Mouse (Mus musculus) layer of hippocampus, adult 11-12 months (tissue): Measurements from ENCODE around the gene Xirp1.
A peak's percentile ranks its signal among the peaks of the same experiment; 100 is the strongest.
"Not testable (repeated sequence)": the region's sequence is repeated elsewhere in the genome, so short reads cannot be mapped to it uniquely, and the experiment has no call there.

ENCODE experiments used
- DNase-seq: peaks from one replicate; pipeline ENCODE4 v3.0.0; 2022; ENCODE audit warnings: low spot score

The Xirp1 gene

DNA sequence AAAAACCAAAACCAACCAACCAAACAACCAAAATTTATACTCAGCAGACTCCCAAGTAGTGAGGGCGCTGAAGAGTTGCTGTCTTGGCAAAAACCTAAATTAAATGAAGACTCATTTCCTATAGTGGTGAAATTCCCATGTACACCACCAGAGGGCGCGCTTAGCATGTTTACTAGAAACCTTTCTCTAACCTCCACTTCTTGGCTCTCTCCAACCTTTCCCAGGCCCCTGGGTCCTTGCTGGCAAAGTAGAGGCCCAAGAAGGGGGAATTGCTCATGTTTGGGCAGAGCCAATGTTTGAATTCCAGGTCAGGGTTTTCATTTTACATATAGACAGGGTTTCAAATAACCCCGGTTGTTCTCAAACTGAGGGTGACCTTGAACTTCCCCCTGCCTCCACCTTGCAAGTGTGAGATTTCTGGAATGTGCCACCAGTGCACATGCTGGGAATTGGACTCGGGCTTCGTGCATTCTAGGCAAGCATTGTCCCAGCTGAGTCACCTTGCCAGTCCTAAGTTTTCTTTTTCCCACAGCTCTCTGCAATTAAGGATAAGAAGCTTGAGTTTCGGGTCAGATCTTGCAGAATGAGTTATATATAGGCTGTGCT is 3.0 kb downstream of the Xirp1 start:
- DNase-seq = peak; percentile 83

DNA sequence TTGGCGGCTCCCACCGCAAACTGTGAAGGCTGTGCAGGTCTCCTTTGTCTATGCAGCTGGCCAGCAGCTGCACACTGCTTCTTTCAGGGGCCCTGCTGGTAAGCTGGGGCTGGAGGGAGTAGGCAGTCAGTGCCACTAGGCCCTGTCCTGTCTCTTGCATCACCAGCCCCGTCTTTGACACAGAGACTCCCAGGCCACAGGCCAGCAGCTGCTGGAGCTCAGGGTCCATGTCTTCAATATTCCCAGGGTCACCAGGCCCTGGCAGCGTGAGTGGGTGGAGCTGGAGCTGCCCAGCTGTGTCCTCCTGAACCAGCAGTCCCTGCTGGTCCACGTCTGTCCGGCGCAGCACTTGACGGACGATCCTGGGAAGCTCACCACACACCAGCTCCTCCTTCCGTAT is 6.4 kb downstream of the Xirp1 start:
- no peak for DNase-seq

DNA sequence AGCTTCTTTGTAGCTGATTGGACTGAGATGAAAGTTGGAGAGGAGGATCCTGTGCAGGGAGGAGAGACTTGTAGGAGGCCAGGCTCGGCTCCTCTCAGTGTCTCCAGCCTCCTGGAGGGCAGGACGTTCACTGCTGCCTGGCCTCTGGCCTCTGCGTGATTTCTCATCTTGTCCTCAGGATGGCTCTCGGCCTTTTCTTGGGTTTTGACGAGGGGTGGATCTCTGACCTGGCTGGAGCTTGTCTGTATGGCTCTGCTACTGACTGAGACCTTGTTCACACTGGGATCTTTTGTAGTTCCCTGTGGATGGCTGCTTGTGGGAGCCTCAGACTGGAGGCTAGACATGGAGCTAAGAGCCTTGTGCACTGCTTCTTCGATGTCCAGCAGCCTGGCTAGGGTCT is 8.6 kb downstream of the Xirp1 start:
- DNase-seq = no peak

DNA sequence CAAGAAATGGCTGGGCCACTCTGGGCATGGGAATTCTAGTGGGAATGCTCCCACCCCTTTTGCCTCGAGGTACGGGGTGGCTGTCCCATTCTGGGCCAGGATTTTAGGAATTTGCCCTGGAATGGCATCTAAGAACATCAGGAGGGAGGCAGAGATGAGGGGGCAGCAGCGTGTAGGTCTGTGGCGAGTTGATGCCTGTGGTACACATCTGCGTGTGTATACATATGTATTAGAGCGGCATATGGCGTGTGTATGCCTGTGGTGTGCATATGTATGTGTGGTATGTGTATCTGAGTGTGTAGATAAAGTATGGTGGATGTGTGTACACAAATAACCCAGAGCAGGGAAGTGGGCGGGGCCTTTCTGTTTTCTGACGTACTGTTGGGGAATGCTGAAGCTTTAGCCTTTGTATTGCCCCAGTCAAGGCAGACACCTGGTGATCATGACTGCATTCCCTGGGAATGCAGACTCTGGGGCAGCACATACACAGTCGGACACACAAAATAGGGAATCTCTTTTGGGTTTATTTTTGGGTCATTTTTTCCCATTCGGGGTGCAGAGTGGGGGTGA is 10.1 kb downstream of the Xirp1 start:
- no peak for DNase-seq

DNA sequence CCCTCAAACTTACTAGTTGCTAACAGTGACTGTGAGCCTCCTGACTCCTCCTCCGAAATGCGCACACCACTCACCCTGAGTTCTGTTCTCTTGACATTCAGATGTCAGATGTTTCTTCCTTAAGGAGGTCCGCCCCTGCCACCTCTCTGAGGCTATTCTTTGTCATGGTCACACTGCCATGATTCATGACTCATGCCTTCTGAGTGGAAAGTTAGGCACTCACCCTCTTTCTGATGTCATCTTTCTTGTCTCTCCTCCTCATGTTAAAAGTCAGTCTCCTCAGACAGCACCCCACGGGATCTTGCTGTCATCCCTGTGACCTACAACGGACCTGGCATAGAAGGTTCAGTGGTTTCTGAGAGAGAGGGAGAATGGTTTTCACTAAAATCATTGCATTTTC is 10.6 kb downstream of the Xirp1 start:
- DNase-seq = no peak

DNA sequence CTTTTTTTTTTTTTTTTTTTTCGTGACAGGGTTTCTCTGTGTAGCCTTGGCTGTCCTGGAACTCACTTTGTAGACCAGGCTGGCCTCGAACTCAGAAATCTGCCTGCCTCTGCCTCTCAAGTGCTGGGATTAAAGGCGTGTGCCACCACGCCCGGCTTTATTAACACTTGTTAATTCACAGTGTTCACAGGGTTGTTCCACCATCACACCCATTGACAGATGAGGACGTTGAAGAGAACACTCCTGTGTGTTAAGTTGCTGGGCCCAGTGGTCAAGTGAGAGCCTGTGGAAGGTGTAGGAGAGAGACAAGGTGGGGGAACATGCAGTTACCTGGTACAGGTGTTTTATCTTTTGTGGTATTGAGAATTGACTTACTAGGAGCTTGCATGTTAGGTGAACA is 11.2 kb downstream of the Xirp1 start:
- DNase-seq = not testable (repeated sequence)

DNA sequence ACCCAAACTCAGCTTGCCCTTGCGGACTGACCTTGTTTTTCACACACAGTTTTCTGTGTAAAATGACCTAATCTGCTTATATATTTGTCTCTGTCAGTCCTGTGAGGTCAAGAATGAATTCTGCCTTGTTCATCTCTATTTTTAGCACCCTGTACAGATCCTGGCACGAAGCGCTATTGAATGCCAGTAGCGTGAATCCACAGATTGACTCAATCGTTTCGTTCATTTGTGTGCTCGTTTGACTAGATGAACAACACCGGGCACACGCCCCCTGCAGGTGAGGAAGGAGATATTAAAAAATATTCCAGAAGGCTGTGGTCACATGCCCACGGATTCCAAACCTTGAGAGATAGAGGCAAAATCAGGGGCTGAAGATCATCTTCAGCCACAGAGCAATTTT is 11.9 kb downstream of the Xirp1 start:
- DNase-seq = peak; percentile 79

DNA sequence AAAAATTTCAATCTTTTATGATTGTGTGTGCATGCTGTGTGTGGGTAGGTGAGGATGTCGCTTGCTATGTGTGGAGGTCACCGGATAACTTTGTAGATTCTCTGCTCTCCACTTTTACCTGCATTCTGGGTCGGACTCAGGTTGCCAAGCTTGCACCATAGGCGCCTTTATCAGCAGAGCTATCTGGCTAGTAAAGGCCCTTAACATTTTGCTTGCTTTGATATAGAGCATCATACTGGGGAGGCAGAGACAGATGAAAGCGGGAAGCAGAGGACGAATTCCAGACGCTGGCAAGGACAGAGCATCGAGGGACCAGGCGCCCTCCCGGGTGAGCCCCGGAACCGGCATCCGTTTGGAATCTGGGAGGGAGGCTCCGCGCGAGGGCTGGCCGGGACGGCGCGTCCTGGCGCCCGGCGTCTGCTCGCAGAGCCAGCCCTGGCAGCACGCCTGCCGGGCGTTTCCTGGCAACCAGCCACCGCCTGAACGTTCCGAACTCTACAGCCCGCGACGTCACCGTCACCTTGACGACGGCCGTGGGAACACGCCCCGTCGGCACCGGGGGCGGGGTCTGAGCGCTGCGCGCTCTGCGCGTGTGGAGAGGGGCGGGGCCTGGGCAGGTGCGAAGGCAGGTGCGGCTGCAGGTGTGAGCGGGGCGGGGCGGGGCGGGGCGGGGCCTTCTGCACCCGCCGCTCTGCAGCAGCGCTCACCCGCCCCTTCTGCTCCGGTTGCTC is 12.5 kb downstream of the Xirp1 start:
- peak; percentile 98 for DNase-seq

DNA sequence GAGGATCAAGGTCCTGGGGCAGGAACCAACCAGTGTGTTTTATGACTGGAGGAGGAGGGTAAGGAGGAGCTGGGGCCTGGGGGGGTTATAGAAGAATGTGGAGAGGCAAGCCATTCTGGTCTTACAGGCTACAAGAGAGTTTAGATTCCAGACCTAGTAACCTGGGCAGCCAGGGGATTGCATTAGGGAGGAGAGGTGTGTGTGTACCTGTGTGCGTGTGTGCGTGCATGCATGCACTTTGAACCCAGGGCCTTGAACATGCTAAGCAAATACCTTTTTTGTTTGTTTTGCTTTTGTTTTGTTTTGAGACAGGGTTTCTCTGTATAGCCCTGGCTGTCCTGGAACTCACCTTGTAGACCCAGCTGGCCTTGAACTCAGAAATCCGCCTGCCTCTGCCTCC is 13.5 kb downstream of the Xirp1 start:
- no peak for DNase-seq

DNA sequence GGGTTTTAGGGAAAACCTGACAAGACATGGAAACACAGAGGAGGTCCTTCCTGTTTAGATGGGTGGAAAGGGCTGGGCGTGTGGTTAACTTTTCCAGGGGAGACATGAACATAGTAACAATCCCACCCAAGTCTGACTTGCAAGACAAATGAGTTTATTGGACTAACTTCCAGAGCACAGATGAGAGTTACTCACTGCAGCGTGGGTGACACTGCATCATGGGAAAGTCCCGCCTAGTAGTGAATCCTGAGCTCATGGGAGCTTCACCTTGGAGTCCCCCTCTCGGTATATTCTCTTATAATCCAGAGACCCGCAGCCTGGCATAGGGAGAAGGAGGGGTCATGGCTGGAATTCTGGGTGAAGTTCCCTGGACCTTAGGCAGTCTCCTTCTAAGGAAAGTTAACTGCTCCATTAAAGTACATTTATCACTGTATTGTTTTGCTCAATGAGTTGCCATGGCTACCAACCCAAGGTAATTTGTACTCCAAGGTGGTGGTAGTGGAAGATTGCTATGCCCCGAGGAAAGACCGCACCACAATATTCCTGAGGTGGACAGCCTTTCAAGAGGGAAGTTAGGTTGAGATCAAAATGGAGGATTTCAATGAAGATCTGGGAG is 14.1 kb downstream of the Xirp1 start:
- no peak for DNase-seq

DNA sequence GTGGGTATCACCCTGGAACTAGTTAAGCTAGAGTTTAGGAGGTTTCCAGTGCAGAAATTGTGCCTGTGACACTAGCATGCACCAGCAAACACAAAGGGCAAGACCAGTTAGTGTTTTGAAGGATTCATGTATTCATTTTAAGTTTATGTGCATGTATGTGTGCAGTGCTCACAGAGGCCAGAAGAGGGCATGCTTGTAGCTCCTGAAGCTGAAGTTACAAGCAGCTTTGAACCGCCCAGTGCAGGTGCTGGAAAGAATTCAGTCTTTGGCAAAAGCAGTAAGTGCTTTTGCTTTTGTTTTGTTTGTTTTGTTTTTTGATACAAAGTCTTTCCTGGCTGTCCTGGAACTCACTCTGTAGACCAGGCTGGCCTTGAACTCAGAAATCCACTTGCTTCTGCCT is 15.6 kb downstream of the Xirp1 start:
- DNase-seq = no peak

DNA sequence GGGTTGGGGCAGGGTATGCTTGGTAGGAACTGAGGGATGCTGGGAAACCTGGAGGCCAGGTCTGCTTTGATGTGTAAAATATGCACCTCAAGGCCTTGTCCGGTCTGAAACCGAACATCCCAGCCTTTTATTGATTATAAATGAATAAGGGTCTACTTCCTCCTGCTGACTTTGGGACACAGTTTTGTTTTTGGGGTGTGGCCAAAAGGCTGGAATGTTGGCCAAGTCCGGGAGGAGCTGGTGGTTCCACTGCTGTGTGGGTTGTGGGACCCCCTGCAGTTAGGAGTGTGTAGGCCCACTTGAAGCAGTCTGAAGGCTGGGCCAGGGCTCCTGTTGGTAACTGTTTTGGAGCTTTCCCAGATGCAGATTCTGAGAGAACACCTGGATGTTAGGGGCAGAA is 17.5 kb downstream of the Xirp1 start:
- DNase-seq = no peak

DNA sequence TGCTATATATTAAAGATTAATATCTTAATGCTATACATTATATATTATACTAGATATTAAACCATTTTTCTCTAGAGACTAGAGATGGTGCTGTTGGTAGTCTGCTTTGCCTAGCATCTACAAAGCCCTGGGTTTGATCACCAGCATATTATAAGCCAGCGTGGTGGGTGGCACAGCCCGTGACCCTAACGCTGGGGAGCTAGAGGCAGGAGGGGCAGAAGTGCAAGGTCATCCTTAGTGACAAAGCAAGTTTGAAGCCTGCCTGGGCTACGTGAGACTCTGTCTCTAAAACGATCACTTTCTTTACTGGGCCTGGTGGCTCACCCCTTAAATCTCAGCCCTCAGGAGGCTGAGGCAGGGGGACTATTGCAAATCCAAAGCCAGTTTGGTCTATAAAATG is 20.5 kb downstream of the Xirp1 start:
- DNase-seq = no peak

DNA sequence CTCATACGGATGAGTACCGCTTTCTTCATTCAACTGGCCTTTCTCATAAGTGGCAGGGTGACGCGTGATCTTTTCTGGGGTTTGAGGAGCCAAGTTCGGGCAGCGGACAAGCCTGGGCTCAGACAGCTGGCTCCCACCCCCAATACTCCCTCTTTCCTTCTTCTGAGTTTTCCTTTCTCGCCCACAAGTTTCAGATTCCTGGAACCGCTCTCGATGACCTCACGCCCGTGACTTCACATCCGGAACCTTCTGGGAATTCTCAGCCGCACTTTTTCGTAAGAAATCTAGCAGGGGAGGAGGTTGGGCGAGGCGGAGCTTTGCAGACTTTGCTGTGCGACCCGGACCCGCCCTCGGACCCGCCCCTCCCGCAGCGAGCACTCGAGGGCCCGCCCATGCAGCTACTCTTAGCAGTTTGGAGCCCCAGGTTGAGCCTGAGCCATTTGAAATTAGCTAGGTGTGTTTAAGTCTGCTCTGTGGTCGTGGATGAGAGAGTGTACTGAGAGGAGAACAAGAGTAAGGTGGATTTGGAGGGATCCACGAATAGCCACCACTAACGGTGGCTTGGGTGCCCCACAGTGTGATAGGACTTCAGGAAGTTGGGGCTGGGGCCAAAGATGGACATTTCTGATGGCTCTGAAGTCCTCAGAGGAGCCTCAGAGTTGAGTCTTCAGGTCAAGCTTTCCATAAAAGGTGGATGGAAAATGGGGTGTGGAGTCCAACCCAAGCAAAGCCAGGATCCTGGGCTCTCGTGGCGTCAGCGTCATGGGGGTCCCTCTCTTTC is 21.3 kb downstream of the Xirp1 start:
- DNase-seq = peak; percentile 65

DNA sequence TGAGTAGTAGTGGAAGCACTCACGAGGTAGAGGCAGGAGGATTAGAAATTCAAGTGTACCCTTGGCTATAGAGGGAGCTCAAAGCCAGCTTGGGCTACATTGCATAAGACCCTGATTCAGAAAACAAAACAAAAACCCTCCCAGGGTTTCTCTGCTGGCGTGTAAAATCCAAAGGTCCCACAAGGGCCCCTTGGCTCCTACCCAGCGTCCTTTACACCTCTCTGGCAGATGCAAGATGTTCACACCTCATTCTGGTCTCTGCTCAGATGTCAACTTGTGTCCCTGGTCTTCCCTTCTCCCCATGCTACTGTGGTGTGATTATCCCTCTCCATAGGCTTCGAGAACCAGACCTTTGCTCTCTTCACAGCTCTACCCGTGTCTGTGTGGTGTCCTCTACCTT is 22.6 kb downstream of the Xirp1 start:
- no peak for DNase-seq

DNA sequence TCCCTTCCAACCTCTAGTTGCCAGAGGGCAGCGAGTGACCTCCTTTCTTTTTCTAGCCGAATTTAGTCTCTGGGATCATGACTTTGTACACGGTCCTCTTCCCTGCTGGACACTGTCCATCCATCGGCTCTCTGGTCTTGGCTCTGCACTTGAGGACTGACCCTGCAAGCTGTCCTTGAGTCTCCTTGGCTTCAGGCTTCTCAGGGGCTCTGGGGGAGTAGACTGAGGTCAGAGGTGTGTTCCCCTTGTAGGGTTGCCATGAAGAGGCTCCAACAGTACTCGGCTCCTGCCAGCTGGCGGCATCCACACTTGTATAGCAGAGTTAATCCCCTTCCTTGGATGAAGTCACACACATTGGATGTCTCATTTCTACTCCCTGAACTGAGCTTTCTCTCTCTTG is 23.8 kb downstream of the Xirp1 start:
- DNase-seq = no peak

DNA sequence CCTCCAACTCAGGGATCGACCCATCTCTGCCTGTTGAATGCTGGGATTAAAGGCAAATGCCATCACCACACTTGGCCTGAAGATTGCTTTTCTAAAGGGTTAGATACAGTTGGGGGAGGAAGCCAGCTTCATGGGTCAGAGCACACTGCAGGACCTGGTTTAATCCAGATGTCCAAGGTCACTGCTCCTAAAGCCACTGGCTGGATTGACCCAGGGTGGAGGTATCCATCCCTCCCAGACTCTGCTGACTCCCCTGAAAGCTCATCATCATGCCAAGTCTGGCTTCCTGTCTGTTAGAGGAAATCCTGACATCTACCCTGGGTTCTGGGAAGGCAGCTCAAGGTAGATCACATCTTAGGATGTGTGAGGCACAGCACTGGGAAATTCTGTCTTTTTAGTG is 24.6 kb downstream of the Xirp1 start:
- DNase-seq = no peak

DNA sequence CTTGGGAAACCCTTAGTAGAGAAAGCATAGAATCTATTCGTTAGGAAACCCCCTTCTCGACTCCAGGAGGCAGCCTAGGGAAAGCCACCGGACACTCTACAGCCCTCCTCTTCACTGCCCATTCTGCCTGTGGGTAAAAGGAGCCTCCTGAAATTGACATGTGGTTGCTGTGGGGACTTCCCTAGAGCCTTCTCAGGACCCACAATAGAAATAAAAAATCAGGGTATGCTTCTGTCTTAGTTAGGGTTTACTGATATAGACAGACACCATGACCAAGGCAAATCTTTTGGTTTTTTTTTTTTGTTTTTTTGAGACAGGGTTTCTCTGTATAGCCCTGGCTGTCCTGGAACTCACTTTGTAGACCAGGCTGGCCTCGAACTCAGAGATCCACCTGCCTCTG is 27.3 kb downstream of the Xirp1 start:
- DNase-seq = no peak

DNA sequence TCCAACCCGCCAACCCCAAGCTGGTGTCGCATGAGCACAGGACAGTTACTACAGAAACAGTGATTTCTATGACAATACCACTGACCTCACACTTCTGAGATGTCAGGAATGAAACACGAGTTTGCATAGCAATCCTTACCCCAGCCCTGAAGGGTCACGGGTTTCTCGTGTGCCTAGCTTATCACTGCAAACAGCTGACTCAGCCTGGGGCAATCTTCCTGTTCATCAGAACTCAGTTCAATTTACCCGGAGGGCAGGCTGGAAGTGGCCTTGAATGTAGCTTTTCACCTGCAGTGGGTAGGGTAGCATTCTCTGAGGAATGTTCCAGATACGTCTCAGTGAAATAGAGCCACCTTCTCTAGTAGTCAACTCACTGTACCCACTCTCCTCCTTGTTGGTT is 29.2 kb downstream of the Xirp1 start:
- DNase-seq = no peak

DNA sequence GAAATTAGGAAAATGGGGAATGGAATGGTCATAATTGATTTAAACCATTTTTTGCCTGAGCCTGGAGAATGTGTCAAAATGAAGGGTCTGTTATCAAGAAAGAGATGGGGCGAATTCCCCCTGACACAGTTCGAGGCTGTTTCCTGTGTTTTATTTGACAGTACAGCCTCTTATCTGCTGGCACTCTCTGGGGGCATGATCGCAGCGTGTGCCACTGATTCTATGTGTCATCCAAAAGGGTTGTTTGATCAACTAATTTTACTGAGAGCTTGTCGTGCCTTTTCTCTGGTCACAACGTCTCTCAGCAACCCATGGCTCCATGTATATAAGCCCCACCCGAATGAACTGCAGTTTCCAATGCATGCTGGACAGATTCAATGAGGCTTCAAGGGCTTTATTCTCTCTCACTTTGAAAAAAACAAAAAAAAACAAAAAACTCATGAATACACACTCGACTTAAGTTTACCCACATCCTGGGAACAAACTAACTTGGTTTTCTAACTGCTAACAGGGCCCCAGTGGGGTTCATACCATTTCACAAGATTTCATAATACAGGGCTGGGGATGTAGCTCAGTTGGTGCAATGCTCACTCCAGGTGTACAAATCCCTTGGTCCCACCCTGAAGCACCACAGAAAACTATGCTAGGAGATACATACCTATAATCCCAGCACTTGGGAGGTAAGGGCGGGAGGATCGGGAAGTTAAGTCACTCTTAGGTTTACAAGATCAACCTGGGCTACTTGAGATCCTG is 30.1 kb downstream of the Xirp1 start:
- DNase-seq = no peak

DNA sequence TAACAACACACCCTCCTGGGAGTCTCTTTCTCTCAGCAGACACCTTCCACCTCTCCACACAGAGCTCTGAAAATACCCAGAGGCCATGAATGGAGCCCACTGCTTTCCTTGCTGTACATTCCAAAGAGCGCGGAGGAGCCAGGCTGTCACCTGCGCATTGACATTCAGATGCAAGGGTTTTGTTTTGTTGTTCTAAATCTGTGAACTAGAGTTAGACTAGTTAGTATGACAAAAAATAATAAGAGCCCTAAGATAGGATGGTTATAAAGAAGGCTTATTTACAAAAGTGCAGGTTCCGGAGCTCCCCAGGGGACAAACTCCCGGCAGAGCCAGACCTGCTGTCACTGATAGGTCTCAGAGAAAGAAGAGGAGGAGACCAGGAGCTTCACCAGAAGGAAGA is 32.1 kb downstream of the Xirp1 start:
- DNase-seq = no peak

DNA sequence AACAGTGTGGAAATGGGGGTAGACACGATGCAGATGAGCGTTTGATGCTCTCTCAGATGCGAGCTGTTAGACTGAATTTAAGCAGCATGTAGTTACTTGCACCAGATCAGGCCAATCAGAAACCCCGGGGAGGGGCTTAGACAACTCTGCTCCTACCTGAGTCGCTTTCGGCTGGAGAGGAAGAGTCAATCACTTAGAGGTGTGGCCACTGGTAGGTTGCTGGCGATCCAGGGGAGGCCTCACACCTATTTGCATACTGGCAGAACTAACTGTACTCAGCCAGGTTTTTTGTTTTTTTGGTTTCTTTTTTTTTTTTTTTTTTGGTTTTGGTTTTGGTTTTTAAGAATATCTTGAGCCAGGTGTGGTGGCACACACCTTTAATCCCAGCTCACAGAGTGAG is 35.1 kb downstream of the Xirp1 start:
- no peak for DNase-seq
